Mouse (Mus musculus) heart, embryonic 13.5 days (tissue): ENCODE measurements around the gene Spata31d1a. TPM values are rescaled to one million over a fixed set of nuclear protein-coding genes. Genes with fewer than 3 reads are reported as not detected.
A peak's percentile ranks its signal among the peaks of the same experiment; 100 is the strongest.
"Not testable (repeated sequence)": the region's sequence is repeated elsewhere in the genome, so short reads cannot be mapped to it uniquely, and the experiment has no call there.

Experiments used
- ATAC-seq: fragments of 200-750 bp; cut with Nextera tagmentation; 2 replicates; pipeline ENCODE4 v1.8.0; 2017; ENCODE audit warnings: moderate TSS enrichment; ENCODE audit not compliant: insufficient number of reproducible peaks, low FRiP score, low TSS enrichment; ENCODE audit errors: extremely low read depth
- H3K27ac ChIP-seq: fragments of 300-500 bp; sonication (generic); replicated peaks from 2 replicates; pipeline ENCODE4 v1.5.1; 2015; ENCODE audit warnings: moderate library complexity, mild to moderate bottlenecking, inconsistent platforms
- H3K27me3 ChIP-seq: fragments of 300-500 bp; sonication (generic); replicated peaks from 2 replicates; pipeline ENCODE4 v1.6.1; 2015; ENCODE audit warnings: mild to moderate bottlenecking, inconsistent platforms
- H3K36me3 ChIP-seq: fragments of 300-500 bp; sonication (generic); 2 replicates; pipeline ENCODE4 v1.6.1; 2015; ENCODE audit warnings: mild to moderate bottlenecking, inconsistent platforms
- H3K4me1 ChIP-seq: fragments of 300-500 bp; sonication (generic); 2 replicates; pipeline ENCODE4 v1.6.1; 2015; ENCODE audit warnings: inconsistent platforms
- H3K4me2 ChIP-seq: fragments of 300-500 bp; sonication (generic); 2 replicates; pipeline ENCODE4 v1.6.1; 2015; ENCODE audit warnings: inconsistent platforms, mild to moderate bottlenecking, moderate library complexity
- H3K4me3 ChIP-seq: fragments of 300-500 bp; sonication (generic); 2 replicates; pipeline ENCODE4 v1.5.1; 2015; ENCODE audit warnings: moderate library complexity, mild to moderate bottlenecking, inconsistent platforms
- H3K9ac ChIP-seq: fragments of 300-500 bp; sonication (generic); 2 replicates; pipeline ENCODE4 v1.6.1; 2015; ENCODE audit warnings: inconsistent platforms, mild to moderate bottlenecking, moderate library complexity
- H3K9me3 ChIP-seq: fragments of 300-500 bp; sonication (generic); 2 replicates; pipeline ENCODE4 v1.6.1; 2016; ENCODE audit warnings: inconsistent platforms
- WGBS: fragments of 180-500 bp; shearing (Covaris S2); methylation state at CpG from one replicate; pipeline ENCODE4 v1.1.7; 2015; ENCODE audit warnings: mixed read lengths; 5-methylcytosine and 5-hydroxymethylcytosine counted together
- polyA plus RNA-seq: library from polyadenylated mRNA; unstranded; fragments of >200 nt; fragmentation: Nextera tagmentation; extraction: Ambion mirVana; gene quantifications from 2 replicates; pipeline ENCODE4 v1.2.1, GENCODE M21; 2015

Spata31d1a gene
- polyA plus RNA-seq, 1 experiment from 2014 or later = not detected

DNA sequence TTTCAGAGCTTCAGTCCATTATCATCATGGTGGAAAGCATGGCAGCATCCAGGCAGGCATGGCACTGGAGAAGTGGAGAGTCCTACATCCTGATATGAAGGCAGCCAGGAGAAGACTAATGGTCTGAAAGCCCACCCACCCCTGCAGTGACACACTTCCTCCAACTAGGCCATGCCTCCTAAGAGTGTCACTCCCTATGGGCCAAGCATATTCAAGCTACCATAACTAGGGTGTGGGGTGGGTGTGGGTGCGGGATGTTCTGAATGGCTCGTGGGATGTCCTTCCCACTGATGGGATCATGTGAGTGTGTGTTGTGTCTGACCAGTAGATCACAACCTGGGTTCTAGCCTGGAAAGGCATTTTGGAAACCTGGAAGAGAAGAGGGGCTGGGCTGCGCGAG is 23.8 kb upstream of the Spata31d1a start:
- Histone ChIP-seq H3K4me3 (no peak overlapping the region), H3K4me1 (no peaks in the 10 kb centered on the region), H3K9ac (no peak overlapping the region), H3K27ac (no peak overlapping the region), H3K36me3 (no peaks in the 10 kb centered on the region), H3K9me3 (no peaks in the 10 kb centered on the region), H3K4me2 (no peak overlapping the region), H3K27me3 (0 out of 2 replicates have a peak, but pooled peaks cover 6% of the 10 kb centered on the region)
- 85% methylated on average over 4 of the region's 4 CpGs for WGBS
- no peak for ATAC-seq

DNA sequence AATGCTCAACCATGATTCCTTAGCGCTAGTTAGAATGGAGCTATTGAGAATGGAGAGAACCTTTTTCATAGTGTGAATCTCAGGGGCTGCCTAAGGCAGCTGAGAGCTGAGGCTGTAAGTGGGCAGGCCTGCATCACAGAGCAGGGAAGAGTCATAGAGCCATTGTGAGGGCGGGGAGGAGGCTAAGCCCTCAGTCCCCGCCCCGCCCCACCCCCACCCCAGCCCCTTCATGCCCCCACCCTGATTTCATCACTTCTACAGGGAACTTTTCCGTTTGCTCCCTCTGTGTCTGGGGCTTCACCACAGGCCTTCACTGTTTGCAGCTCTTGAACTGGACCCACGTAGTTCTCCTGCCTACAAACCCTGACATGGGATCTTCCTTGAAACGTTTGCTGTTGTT is 21.5 kb upstream of the Spata31d1a start, which contains the start of gene Spata31d1d:
Gene Spata31d1d, minus strand, starts transcription at position 101 of the 400 bp plus-strand sequence.
- 34% methylated on average over 7 of the region's 7 CpGs for WGBS
- Histone ChIP-seq H3K4me1 (peaks cover 6% of the 10 kb centered on the region), H3K4me3 (no peak within 1 kb of the TSS), H3K9ac (no peak within 1 kb of the TSS), H3K4me2 (no peak within 1 kb of the TSS), H3K9me3 (no peaks in the 10 kb centered on the region), H3K27ac (no peak within 1 kb of the TSS), H3K27me3 (peaks cover 15% of the 10 kb centered on the region; the same call in 1 of the 2 replicates), H3K36me3 (no peaks in the 10 kb centered on the region)
- ATAC-seq = no peak

DNA sequence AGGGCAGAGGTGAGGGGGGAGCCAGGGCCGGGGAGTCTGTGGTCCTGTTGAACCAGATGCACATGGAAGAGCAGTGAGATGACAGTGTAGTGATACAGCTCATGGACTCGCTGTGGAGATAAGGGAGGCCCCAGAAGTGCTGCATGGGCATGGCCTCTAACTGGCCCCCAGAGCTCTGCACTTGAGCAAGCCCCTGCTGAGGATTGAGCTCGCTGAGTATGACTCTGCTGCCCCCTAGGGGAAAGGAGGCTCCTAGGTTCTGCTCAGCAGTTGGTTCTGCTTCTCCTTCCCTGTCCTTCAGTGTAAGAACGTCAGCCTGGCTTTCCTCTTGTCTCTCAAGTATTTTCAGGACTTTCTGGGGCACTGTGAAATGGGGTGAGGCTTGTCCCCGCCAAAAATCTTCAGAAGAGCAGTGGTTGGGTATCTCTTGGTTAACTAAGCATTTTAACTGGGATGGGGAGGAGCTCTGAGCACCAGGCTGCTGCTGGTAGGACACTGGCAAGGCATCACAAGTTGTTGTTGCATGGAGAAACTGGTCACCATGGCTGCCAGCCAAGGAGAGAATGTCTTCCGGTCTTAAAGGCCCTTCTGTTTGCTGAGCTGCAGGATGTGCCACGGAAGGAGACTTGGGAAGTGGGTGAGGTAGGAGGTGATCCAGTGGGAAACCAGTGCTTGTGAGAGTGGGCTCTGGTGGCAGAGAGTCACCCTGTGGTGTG is 18.4 kb upstream of the Spata31d1a start:
- H3K9ac ChIP-seq = peak overlapping the region; percentile 50; the same call in 1 of the 2 replicates
- peaks cover 20% of the 10 kb centered on the region; the same call in 1 of the 2 replicates for H3K27me3 ChIP-seq
- no peak overlapping the region for H3K4me3 ChIP-seq
- H3K4me2 ChIP-seq = peak overlapping the region; percentile 26; the same call in 1 of the 2 replicates
- peak; percentile 61 for ATAC-seq
- no peaks in the 10 kb centered on the region for H3K9me3 ChIP-seq
- WGBS = 13% methylated on average over 7 of the region's 7 CpGs
- peaks cover 15% of the 10 kb centered on the region for H3K4me1 ChIP-seq
- no peaks in the 10 kb centered on the region for H3K36me3 ChIP-seq
- no peak overlapping the region for H3K27ac ChIP-seq

DNA sequence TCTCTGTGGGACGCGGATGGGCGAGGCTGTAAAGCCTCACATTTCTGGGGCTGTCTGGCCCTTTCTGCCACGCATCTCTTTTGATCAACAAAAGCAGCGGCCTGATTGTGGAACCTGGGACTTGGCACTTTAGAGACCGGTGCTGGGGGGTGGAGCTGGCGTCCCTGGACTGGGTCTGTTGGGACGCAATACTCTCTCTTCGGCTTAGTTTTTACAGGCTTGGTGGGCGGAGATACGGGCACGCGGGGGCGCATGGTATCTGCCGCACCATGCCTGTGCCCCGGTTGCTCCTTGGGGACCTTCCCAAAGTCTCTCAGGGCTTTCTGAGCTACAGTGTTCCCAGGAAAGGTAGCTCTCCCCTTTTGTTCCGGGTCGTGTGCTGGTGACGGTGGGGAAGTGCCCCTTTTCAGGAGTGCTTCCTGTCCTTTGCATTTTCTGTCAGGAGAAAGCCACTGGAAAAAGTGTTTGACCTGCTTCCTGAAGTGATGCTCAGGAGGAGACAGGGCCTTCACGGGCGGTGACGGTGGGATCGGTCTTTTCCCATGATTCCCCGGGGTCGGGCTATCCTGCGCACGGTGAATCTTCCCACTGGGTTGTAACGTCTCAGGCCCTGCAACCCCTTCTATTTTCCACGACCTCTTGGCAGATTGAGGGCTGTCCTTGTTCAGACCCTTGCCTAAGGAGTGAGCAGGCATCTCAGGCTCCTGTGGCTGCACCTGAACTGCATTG is 16.2 kb upstream of the Spata31d1a start:
- H3K27me3 ChIP-seq = peaks cover 20% of the 10 kb centered on the region; the same call in 1 of the 2 replicates
- H3K9ac ChIP-seq = peak overlapping the region; percentile 66
- peak overlapping the region; percentile 65 for H3K4me2 ChIP-seq
- no peak for ATAC-seq
- H3K4me3 ChIP-seq = peak overlapping the region; percentile 37
- H3K36me3 ChIP-seq = no peaks in the 10 kb centered on the region
- peaks cover 15% of the 10 kb centered on the region for H3K4me1 ChIP-seq
- H3K27ac ChIP-seq = no peak overlapping the region
- no peaks in the 10 kb centered on the region for H3K9me3 ChIP-seq
- WGBS = 19% methylated on average over 29 of the region's 29 CpGs

DNA sequence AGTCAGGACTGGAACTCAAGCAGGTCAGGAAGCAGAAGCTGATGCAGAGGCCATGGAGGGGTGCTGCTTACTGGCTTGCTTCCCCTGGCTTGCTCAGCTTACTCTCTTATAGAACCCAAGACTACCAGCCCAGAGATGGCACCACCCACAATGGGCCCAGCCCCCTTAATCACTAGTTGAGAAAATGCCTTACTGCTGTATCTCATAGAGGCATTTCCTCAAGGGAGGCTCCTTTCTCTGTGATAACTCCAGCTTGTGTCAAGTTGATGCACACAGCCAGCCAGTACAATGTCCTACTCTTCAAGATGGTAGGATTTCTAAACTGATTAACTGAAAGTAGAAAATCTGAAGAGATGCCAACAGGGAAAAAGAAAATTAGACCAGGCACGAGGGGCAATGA is 12.0 kb upstream of the Spata31d1a start:
- not testable (repeated sequence) for H3K27me3 ChIP-seq, H3K4me3 ChIP-seq, H3K9me3 ChIP-seq, ATAC-seq, H3K27ac ChIP-seq, H3K9ac ChIP-seq, H3K4me2 ChIP-seq, H3K36me3 ChIP-seq
- H3K4me1 ChIP-seq = peaks cover 20% of the 10 kb centered on the region
- WGBS = 70% methylated on average over 1 of the region's 1 CpGs

DNA sequence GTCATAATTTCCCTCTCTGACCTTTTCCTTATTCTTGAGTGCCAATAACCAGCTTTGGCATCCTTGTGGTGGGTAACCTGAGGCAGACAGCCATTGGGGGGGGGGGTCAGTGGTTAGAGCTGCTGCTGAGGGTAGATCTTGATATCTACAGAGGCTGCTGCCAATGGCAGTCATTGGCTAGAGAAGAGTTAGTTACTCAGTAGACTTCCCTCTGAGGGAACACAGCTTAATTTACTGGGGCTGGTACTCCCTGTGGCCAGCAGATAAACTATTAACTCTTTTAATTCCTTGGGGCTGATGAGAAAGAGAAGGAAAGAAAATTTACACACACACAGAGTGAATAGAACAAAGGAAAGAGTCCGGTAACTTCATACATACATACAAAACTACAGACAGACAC is 9.3 kb upstream of the Spata31d1a start:
- Histone ChIP-seq H3K4me3 (no peak overlapping the region), H3K27ac (peak overlapping the region; percentile 12; the same call in 1 of the 2 replicates), H3K9ac (no peak overlapping the region), H3K27me3 (peaks cover 3% of the 10 kb centered on the region), H3K9me3 (no peaks in the 10 kb centered on the region), H3K4me2 (no peak overlapping the region), H3K4me1 (peaks cover 11% of the 10 kb centered on the region), H3K36me3 (no peaks in the 10 kb centered on the region)
- ATAC-seq = no peak
- 87% methylated on average over 1 of the region's 1 CpGs for WGBS

DNA sequence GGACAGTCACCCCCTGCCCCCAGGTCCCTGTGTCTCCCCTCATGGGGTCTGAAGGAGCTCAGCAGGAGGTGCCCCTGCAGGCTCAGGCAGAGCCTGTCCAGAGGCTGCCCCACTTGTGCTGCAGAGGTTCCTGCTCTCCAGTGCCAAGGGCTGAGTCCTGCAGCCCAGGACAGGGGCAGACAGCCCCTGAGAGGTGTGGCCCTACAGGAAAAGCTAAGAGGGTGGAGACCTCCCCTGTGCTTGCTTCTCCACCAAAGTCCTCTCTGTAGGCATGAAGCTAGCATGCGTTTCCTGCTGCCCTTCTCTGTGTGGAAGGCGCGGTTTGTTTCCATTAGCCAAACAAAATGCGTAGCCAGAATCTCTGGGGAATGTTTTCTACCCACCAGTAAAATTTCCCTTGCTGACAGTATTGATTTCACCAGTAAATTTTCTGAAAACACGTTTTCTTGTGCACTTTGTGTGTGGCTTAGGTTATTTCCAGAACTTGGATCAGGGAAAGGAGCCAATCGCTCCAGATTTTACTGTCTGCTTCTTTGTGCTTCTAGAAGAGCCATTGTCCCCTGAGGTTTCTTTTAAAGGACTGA is 8.8 kb upstream of the Spata31d1a start:
- peak overlapping the region; percentile 12; the same call in 1 of the 2 replicates for H3K27ac ChIP-seq
- ATAC-seq = not testable (repeated sequence)

DNA sequence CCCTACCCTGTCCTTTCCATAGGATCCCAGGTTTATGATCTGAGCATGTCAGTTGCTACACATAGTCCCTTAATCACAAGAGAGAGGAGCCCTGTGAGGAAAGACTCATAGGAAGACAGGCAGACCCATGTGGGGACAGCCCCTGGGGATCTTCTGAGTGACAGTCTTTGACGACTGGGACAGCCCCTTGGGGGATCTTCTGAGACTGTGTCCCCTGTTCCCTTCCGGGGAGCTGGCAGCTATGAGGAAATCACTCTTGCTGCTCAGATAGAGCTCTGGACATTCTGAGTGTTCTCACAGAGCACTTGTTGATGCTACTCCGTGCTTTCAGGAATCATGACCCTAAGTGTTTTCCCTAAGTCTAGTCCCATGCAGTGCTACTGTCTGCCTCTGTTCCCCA is 3.6 kb upstream of the Spata31d1a start:
- H3K4me1 ChIP-seq = 0 out of 2 replicates have a peak, but pooled peaks cover 3% of the 10 kb centered on the region
- H3K4me2 ChIP-seq = no peak overlapping the region
- no peak for ATAC-seq
- no peak overlapping the region for H3K9ac ChIP-seq
- peaks cover 18% of the 10 kb centered on the region for H3K27me3 ChIP-seq
- no peaks in the 10 kb centered on the region for H3K9me3 ChIP-seq
- no peak overlapping the region for H3K4me3 ChIP-seq
- H3K27ac ChIP-seq = no peak overlapping the region
- no peaks in the 10 kb centered on the region for H3K36me3 ChIP-seq
- 36% methylated on average over 3 of the region's 3 CpGs for WGBS

More for the DNA sequence above, 8.8 kb upstream of the Spata31d1a start:
- H3K36me3 ChIP-seq, H3K9ac ChIP-seq, H3K4me3 ChIP-seq, H3K27me3 ChIP-seq, H3K4me2 ChIP-seq, H3K9me3 ChIP-seq: not testable (repeated sequence)
- peaks cover 11% of the 10 kb centered on the region for H3K4me1 ChIP-seq
- WGBS = 32% methylated on average over 6 of the region's 6 CpGs

DNA sequence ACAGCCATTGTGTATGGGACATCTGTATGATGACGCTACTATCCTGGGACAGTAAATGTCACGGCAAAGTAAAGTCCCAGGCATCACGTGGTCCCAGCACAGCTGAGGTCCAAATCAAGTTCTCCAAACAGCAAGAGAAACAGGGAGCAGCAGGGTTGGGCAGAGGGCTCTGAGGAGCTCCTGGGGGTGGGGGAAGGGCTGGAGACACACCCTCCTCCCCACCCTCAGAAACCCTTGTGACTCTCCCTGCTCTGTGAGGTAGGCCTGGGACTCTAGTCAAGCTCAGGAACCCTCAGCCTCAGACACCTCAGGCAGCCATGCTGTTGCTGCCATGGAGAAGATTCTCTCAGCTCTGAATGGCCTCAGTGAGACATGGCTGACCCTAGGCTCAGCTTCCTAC is 1.9 kb upstream of the Spata31d1a start, which contains the start of gene Spata31d1b:
Gene Spata31d1b, plus strand, starts transcription at position 301 of the 400 bp plus-strand sequence.
- not testable (repeated sequence) for ATAC-seq, H3K36me3 ChIP-seq, H3K9me3 ChIP-seq, H3K4me3 ChIP-seq, H3K4me1 ChIP-seq, H3K4me2 ChIP-seq, H3K27ac ChIP-seq, H3K9ac ChIP-seq
- WGBS = 77% methylated on average over 3 of the region's 3 CpGs
- H3K27me3 ChIP-seq = peaks cover 18% of the 10 kb centered on the region

DNA sequence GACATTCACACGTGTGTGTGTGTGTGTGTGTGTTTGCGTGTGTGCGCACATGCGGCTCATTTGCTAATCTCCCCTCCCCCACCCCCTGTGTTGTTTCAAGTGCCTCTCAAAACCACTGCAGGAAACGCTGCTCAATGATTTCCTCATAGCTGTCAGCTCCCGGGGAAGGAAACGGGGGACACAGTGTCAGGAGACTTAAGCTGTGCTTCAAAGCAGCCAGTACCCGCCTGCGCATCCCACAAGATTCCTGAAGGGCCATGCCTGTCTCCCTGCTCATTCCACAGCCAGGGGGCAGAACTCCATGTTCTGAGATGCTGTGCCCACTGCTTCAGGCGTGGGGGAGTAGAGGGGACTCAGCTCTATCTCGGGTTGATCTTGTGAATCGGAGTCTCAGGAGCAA is 5.6 kb downstream of the Spata31d1a start:
- 31% methylated on average over 12 of the region's 12 CpGs for WGBS

DNA sequence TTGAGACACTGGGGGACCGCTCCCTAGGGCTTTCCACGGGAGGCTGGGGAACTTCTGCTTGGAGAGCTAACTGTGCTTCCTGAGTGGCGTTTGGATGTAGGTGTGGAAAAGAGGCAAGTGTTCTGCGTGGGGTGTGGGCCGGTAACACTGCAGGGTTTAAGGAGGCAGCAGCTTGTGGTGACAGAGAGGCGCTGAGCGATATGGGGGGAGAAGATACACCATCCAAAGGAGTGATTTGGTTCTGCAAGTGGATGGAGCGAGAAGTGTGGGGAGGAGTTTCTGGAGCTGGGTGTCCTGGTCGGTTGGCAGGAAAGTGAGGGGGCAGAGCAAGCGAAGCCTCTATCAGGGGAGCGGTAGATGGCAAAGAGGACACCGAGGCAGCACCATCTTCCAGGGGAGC is 6.6 kb downstream of the Spata31d1a start:
- H3K27me3 ChIP-seq = peaks cover 20% of the 10 kb centered on the region
- 72% methylated on average over 12 of the region's 12 CpGs for WGBS
- H3K4me2 ChIP-seq = no peak overlapping the region
- no peak for ATAC-seq
- no peaks in the 10 kb centered on the region for H3K36me3 ChIP-seq
- no peak overlapping the region for H3K4me3 ChIP-seq
- H3K9ac ChIP-seq = no peak overlapping the region
- H3K27ac ChIP-seq = no peak overlapping the region
- H3K9me3 ChIP-seq = no peaks in the 10 kb centered on the region
- peaks cover 10% of the 10 kb centered on the region for H3K4me1 ChIP-seq

More for the DNA sequence above, 5.6 kb downstream of the Spata31d1a start:
- peak overlapping the region; percentile 23; the same call in 1 of the 2 replicates for H3K4me2 ChIP-seq
- no peak overlapping the region for H3K4me3 ChIP-seq
- no peaks in the 10 kb centered on the region for H3K9me3 ChIP-seq
- H3K4me1 ChIP-seq = peaks cover 10% of the 10 kb centered on the region
- no peaks in the 10 kb centered on the region for H3K36me3 ChIP-seq
- peaks cover 20% of the 10 kb centered on the region for H3K27me3 ChIP-seq
- ATAC-seq = no peak
- H3K27ac ChIP-seq = no peak overlapping the region
- H3K9ac ChIP-seq = no peak overlapping the region
